Mouse (Mus musculus): ENCODE measurements around the gene Siae. TPM values are rescaled to one million over a fixed set of nuclear protein-coding genes. Genes with fewer than 3 reads are reported as not detected.

Gene Siae
- polyA plus RNA-seq, 1 experiment from 2014 or later, result 8.5 TPM

DNA sequence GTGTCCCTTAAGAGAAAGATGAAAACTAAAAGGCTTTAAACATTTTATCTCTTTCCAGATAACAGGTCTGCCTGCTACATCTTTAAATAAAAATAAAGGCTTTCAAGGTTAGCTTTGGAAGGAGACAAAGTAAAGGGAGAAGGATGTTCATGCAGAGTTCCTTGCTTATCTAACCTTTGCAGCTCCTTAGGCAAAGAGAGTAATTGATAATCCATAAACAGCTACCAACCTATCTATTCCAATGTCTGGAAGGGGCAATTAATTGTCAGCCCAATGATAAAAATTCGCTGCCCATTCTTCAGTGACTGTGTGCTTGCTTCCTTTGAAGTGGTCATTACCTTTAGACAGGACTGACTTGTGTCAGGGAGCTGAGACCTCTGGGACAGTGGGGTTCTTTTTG, 8.3 kb downstream of the Siae start:
- H3K4me1 ChIP-seq (replicated peaks; ENCODE audit: control insufficient read depth, insufficient read depth, low read length), result no peaks in the 10 kb centered on the region
- no peak for DNase-seq (ENCODE audit: low spot score)
- H3K4me3 ChIP-seq (ENCODE audit: low read depth, low read length), result no peak overlapping the region
- H3K4me2 ChIP-seq (ENCODE audit: low read depth, low read length, severe bottlenecking), result no peak overlapping the region
- H3K36me3 ChIP-seq (ENCODE audit: control insufficient read depth, insufficient read depth, low read length), result no peaks in the 10 kb centered on the region
- no peak overlapping the region for H3K9ac ChIP-seq (ENCODE audit: low read length)
- H3K9me3 ChIP-seq (ENCODE audit: control insufficient read depth, low read length), result no peaks in the 10 kb centered on the region
- H3K27me3 ChIP-seq (ENCODE audit: control insufficient read depth, insufficient read depth, low read length), result no peaks in the 10 kb centered on the region
- WGBS, result 50% methylated on average over 1 of the region's 1 CpGs
- no peak for ATAC-seq (replicated peaks; ENCODE audit: low FRiP score)
- no peak overlapping the region for H3K27ac ChIP-seq (ENCODE audit: low read depth, low read length)

DNA sequence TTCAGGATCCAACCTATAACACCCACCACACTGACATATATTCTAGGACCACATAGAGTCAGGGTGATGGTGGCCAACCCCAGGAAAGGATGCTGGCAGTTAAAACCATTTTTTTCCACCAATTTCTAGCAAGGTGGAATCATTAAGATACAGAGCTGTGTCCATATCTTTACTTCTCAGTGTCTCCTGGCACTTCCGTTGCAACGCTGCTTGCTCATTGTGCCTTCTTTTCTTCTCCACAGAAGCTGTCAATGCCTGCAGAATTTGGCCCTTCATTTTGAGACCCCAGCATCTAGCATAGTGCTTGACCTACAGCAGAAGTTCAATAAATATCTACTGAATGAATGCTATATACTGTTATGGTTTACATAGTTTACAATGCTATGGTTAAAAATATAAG, 11.5 kb downstream of the Siae start:
- 94% methylated on average over 2 of the region's 2 CpGs for WGBS

DNA sequence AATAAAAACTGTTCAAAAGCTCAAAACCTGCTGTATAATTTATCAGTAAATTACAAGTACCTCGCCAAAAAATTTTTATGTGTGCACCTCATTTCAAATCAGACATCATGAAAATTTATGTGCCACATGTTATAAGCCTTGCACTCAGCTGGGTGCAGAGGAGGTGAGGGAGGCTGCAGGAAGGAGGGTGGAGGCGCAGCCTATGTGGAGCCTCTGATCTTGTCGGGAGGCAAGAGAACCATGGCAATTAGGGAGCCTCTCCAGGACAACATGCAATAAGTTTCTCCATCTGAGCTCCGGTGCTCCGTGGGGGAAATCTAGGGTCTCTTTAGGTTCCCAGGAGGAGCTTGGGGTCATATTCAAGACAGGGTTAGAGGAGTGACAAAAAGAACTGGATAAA, 12.0 kb downstream of the Siae start:
- no peak overlapping the region for H3K4me3 ChIP-seq (ENCODE audit: low read depth, low read length)
- no peaks in the 10 kb centered on the region for H3K9me3 ChIP-seq (ENCODE audit: control insufficient read depth, low read length)
- H3K27ac ChIP-seq (ENCODE audit: low read depth, low read length), result no peak overlapping the region
- no peaks in the 10 kb centered on the region for H3K36me3 ChIP-seq (ENCODE audit: control insufficient read depth, insufficient read depth, low read length)
- H3K27me3 ChIP-seq (ENCODE audit: control insufficient read depth, insufficient read depth, low read length), result no peaks in the 10 kb centered on the region
- ATAC-seq (replicated peaks; ENCODE audit: low FRiP score) (no peak), DNase-seq (ENCODE audit: low spot score) (no peak)
- no peaks in the 10 kb centered on the region for H3K4me1 ChIP-seq (replicated peaks; ENCODE audit: control insufficient read depth, insufficient read depth, low read length)
- 68% methylated on average over 5 of the region's 5 CpGs for WGBS
- H3K4me2 ChIP-seq (ENCODE audit: low read depth, low read length, severe bottlenecking), result no peak overlapping the region
- H3K9ac ChIP-seq (ENCODE audit: low read length), result no peak overlapping the region

More for the DNA sequence above, 11.5 kb downstream of the Siae start:
- DNase-seq (ENCODE audit: low spot score), result no peak
- Histone ChIP-seq H3K27ac (ENCODE audit: low read depth, low read length) (no peak overlapping the region), H3K9ac (ENCODE audit: low read length) (no peak overlapping the region), H3K36me3 (ENCODE audit: control insufficient read depth, insufficient read depth, low read length) (no peaks in the 10 kb centered on the region), H3K4me2 (ENCODE audit: low read depth, low read length, severe bottlenecking) (no peak overlapping the region), H3K4me1 (replicated peaks; ENCODE audit: control insufficient read depth, insufficient read depth, low read length) (no peaks in the 10 kb centered on the region), H3K9me3 (ENCODE audit: control insufficient read depth, low read length) (no peaks in the 10 kb centered on the region), H3K27me3 (ENCODE audit: control insufficient read depth, insufficient read depth, low read length) (no peaks in the 10 kb centered on the region), H3K4me3 (ENCODE audit: low read depth, low read length) (no peak overlapping the region)
- ATAC-seq (replicated peaks; ENCODE audit: low FRiP score), result no peak

GRCm38 (mm10) chr9:37567892-37568604, 12.6 kb downstream of the Siae start:
- no peak for DNase-seq (ENCODE audit: low spot score)
- Histone ChIP-seq H3K9me3 (ENCODE audit: control insufficient read depth, low read length) (no peaks in the 10 kb centered on the region), H3K9ac (ENCODE audit: low read length) (no peak overlapping the region), H3K4me3 (ENCODE audit: low read depth, low read length) (no peak overlapping the region), H3K27me3 (ENCODE audit: control insufficient read depth, insufficient read depth, low read length) (no peaks in the 10 kb centered on the region), H3K27ac (ENCODE audit: low read depth, low read length) (no peak overlapping the region), H3K36me3 (ENCODE audit: control insufficient read depth, insufficient read depth, low read length) (no peaks in the 10 kb centered on the region), H3K4me1 (replicated peaks; ENCODE audit: control insufficient read depth, insufficient read depth, low read length) (no peaks in the 10 kb centered on the region), H3K4me2 (ENCODE audit: low read depth, low read length, severe bottlenecking) (no peak overlapping the region)
- 59% methylated on average over 15 of the region's 15 CpGs for WGBS
- ATAC-seq (replicated peaks; ENCODE audit: low FRiP score), result no peak

GRCm38 (mm10) chr9:37568605-37569214, 13.2 kb downstream of the Siae start:
- Histone ChIP-seq H3K4me1 (replicated peaks; ENCODE audit: control insufficient read depth, insufficient read depth, low read length) (no peaks in the 10 kb centered on the region), H3K4me2 (ENCODE audit: low read depth, low read length, severe bottlenecking) (no peak overlapping the region), H3K27ac (ENCODE audit: low read depth, low read length) (no peak overlapping the region), H3K4me3 (ENCODE audit: low read depth, low read length) (no peak overlapping the region), H3K27me3 (ENCODE audit: control insufficient read depth, insufficient read depth, low read length) (no peaks in the 10 kb centered on the region), H3K9ac (ENCODE audit: low read length) (no peak overlapping the region), H3K36me3 (ENCODE audit: control insufficient read depth, insufficient read depth, low read length) (no peaks in the 10 kb centered on the region), H3K9me3 (ENCODE audit: control insufficient read depth, low read length) (no peaks in the 10 kb centered on the region)
- WGBS, result 59% methylated on average over 4 of the region's 4 CpGs
- ATAC-seq (replicated peaks; ENCODE audit: low FRiP score) (no peak), DNase-seq (ENCODE audit: low spot score) (no peak)

DNA sequence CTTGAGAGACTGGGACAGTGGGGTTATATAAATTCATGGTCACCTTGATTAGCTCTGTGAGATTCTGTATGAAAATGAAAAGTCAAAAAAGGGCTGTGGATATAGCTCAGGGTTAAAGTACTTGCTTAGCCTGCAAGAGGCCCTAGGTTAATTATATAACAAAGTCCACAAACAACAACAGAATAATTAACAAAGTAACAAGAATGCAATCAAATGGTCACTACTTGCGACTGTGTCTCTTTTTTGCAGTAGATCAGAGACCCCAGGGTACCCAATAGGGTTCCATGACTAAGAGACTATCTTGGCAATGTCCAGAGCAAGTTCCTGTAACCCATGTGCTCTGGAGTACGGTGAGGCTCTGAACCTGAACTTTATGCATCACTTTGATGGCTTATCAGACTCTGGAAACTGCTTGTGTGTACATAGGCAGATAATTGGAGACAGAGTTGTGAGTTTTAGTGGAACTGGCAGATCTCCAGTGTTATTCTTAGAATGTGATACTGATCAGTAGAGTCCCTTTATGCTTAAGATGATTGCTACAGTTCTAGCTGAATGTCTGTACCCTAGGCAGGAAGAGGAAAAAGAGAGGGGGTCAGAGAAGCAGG, 13.8 kb downstream of the Siae start:
- Histone ChIP-seq H3K4me3 (ENCODE audit: low read depth, low read length) (no peak overlapping the region), H3K27ac (ENCODE audit: low read depth, low read length) (no peak overlapping the region), H3K9me3 (ENCODE audit: control insufficient read depth, low read length) (no peaks in the 10 kb centered on the region), H3K4me2 (ENCODE audit: low read depth, low read length, severe bottlenecking) (no peak overlapping the region), H3K4me1 (replicated peaks; ENCODE audit: control insufficient read depth, insufficient read depth, low read length) (no peaks in the 10 kb centered on the region), H3K36me3 (ENCODE audit: control insufficient read depth, insufficient read depth, low read length) (no peaks in the 10 kb centered on the region), H3K9ac (ENCODE audit: low read length) (no peak overlapping the region), H3K27me3 (ENCODE audit: control insufficient read depth, insufficient read depth, low read length) (no peaks in the 10 kb centered on the region)
- 82% methylated on average over 2 of the region's 2 CpGs for WGBS
- ATAC-seq (replicated peaks; ENCODE audit: low FRiP score), result no peak
- no peak for DNase-seq (ENCODE audit: low spot score)

DNA sequence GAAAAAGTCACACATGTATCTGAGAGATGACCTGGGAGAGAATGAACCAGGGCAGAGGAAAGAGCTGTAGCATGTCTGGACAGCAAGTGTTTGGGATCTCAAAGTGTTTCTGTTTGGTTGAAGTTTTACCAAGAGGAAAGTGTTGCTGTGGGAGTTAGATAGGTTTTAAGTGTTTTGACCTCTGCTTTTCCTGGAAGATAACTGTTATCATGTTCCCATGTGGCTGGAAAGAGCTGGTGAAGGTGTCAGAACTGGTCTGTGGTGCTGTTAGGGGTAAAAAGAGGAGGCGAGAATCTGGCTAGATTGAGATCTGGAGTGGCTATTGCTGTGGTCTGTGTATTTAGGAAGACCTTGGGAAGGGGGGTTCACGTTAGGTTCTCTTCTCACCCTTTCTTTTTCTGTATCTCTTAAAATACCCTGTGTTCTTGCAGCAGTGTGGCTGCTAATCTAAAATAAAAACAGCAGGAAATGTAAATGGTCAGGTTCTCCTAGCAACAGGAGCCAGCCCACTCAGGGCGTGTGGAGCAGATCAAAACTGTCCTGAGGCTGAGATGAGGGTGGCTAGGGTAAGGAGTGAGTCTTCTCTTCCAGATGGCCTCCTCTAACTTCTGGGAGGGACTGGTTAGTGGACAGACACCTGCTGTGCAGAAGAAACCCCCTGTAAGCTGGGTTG, 16.8 kb downstream of the Siae start:
- H3K4me1 ChIP-seq (replicated peaks; ENCODE audit: control insufficient read depth, insufficient read depth, low read length), result no peaks in the 10 kb centered on the region
- DNase-seq (ENCODE audit: low spot score) (no peak), ATAC-seq (replicated peaks; ENCODE audit: low FRiP score) (no peak)
- H3K9ac ChIP-seq (ENCODE audit: low read length), result no peak overlapping the region
- H3K27me3 ChIP-seq (ENCODE audit: control insufficient read depth, insufficient read depth, low read length), result no peaks in the 10 kb centered on the region
- H3K27ac ChIP-seq (ENCODE audit: low read depth, low read length), result no peak overlapping the region
- 70% methylated on average over 3 of the region's 3 CpGs for WGBS
- H3K4me3 ChIP-seq (ENCODE audit: low read depth, low read length), result no peak overlapping the region
- H3K36me3 ChIP-seq (ENCODE audit: control insufficient read depth, insufficient read depth, low read length), result no peaks in the 10 kb centered on the region
- H3K4me2 ChIP-seq (ENCODE audit: low read depth, low read length, severe bottlenecking), result no peak overlapping the region
- H3K9me3 ChIP-seq (ENCODE audit: control insufficient read depth, low read length), result no peaks in the 10 kb centered on the region

DNA sequence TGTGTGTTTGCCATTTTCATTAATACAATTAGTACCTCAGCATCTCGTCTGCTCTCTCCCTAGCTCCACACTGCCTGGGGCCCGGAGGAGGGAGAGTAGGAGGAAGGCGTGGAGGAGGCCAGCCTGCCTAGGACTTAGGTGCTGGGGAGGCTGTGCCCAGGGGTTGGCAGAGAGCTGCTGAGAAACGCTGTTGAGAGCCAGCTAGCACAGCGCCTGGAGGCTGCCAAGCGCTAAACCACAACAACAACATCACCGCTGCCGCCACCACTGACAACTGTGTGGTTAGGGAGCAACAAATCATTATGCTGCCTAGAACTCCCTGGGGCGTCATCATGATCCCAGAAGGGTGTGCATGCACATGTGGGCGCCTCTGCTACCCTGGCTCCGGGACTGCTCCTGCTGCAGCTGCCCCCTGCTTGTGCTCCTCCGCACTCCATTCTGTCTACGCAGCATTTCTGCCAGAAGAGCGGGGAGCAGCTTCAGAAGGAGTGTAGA, 21.0 kb downstream of the Siae start:
- Histone ChIP-seq H3K27ac (ENCODE audit: low read depth, low read length) (0 out of 2 replicates have a peak overlapping the region, but pooled peaks have one; percentile 12), H3K9ac (ENCODE audit: low read length) (no peak overlapping the region), H3K4me1 (replicated peaks; ENCODE audit: control insufficient read depth, insufficient read depth, low read length) (no peaks in the 10 kb centered on the region), H3K4me3 (ENCODE audit: low read depth, low read length) (no peak overlapping the region), H3K9me3 (ENCODE audit: control insufficient read depth, low read length) (no peaks in the 10 kb centered on the region), H3K36me3 (ENCODE audit: control insufficient read depth, insufficient read depth, low read length) (no peaks in the 10 kb centered on the region), H3K27me3 (ENCODE audit: control insufficient read depth, insufficient read depth, low read length) (no peaks in the 10 kb centered on the region), H3K4me2 (ENCODE audit: low read depth, low read length, severe bottlenecking) (peak overlapping the region; percentile 5; the same call in 1 of the 2 replicates)
- 0 out of 2 replicates have a peak, but pooled peaks have one; percentile 27 for ATAC-seq (replicated peaks; ENCODE audit: low FRiP score)
- DNase-seq (ENCODE audit: low spot score), result peak; percentile 53
- WGBS, result 37% methylated on average over 14 of the region's 14 CpGs
